Mouse (Mus musculus): ENCODE measurements around the gene Ocln. TPM values are rescaled to one million over a fixed set of nuclear protein-coding genes. Genes with fewer than 3 reads are reported as not detected.

Gene Ocln
- polyA plus RNA-seq, 1 experiment from 2014 or later = 15.1 TPM

GRCm38 (mm10) chr13:100582144-100582543 lies 29.6 kb upstream of the Ocln start:
- ATAC-seq (ENCODE audit: low read depth) = no peak
- 44% methylated on average over 6 of the region's 6 CpGs for WGBS (ENCODE audit: insufficient replicate concordance)
- Histone ChIP-seq H3K27me3 (ENCODE audit: control insufficient read depth, insufficient read depth, low read depth, low read length) (no peaks in the 10 kb centered on the region), H3K9ac (ENCODE audit: low read depth, low read length) (no peak overlapping the region), H3K9me3 (replicated peaks; ENCODE audit: control insufficient read depth, low read length) (no peaks in the 10 kb centered on the region), H3K27ac (ENCODE audit: low read length) (no peak overlapping the region), H3K4me2 (ENCODE audit: low read depth, low read length) (no peak overlapping the region), H3K36me3 (ENCODE audit: control insufficient read depth, insufficient read depth) (no peaks in the 10 kb centered on the region), H3K4me3 (ENCODE audit: low read depth, low read length) (no peak overlapping the region), H3K4me1 (ENCODE audit: control insufficient read depth, low read depth, low read length) (no peaks in the 10 kb centered on the region; the same call in 1 of the 2 replicates)

GRCm38 (mm10) chr13:100581701-100582100 lies 29.2 kb upstream of the Ocln start:
- Histone ChIP-seq H3K27me3 (ENCODE audit: control insufficient read depth, insufficient read depth, low read depth, low read length) (no peaks in the 10 kb centered on the region), H3K27ac (ENCODE audit: low read length) (no peak overlapping the region), H3K4me2 (ENCODE audit: low read depth, low read length) (no peak overlapping the region), H3K4me3 (ENCODE audit: low read depth, low read length) (no peak overlapping the region), H3K9me3 (replicated peaks; ENCODE audit: control insufficient read depth, low read length) (no peaks in the 10 kb centered on the region), H3K4me1 (ENCODE audit: control insufficient read depth, low read depth, low read length) (no peaks in the 10 kb centered on the region; the same call in 1 of the 2 replicates), H3K36me3 (ENCODE audit: control insufficient read depth, insufficient read depth) (no peaks in the 10 kb centered on the region), H3K9ac (ENCODE audit: low read depth, low read length) (no peak overlapping the region)
- 44% methylated on average over 3 of the region's 3 CpGs for WGBS (ENCODE audit: insufficient replicate concordance)
- no peak for ATAC-seq (ENCODE audit: low read depth)

- Histone ChIP-seq H3K27ac (ENCODE audit: low read length) (0 out of 2 replicates have a peak overlapping the region, but pooled peaks have one; percentile 53), H3K4me1 (ENCODE audit: control insufficient read depth, low read depth, low read length) (no peaks in the 10 kb centered on the region; the same call in 1 of the 2 replicates), H3K36me3 (ENCODE audit: control insufficient read depth, insufficient read depth) (no peaks in the 10 kb centered on the region), H3K4me3 (ENCODE audit: low read depth, low read length) (no peak overlapping the region), H3K9me3 (replicated peaks; ENCODE audit: control insufficient read depth, low read length) (no peaks in the 10 kb centered on the region), H3K27me3 (ENCODE audit: control insufficient read depth, insufficient read depth, low read depth, low read length) (no peaks in the 10 kb centered on the region), H3K9ac (ENCODE audit: low read depth, low read length) (no peak overlapping the region), H3K4me2 (ENCODE audit: low read depth, low read length) (no peak overlapping the region)
- no peak for ATAC-seq (ENCODE audit: low read depth)
Measured at GRCm38 (mm10) chr13:100579951-100580350, 27.4 kb upstream of the Ocln start.

GRCm38 (mm10) chr13:100579220-100579619 lies 26.7 kb upstream of the Ocln start:
- peak overlapping the region; percentile 53; the same call in 1 of the 2 replicates for H3K27ac ChIP-seq (ENCODE audit: low read length)
- H3K9me3 ChIP-seq (replicated peaks; ENCODE audit: control insufficient read depth, low read length) = no peaks in the 10 kb centered on the region
- no peak overlapping the region for H3K4me3 ChIP-seq (ENCODE audit: low read depth, low read length)
- WGBS (ENCODE audit: insufficient replicate concordance) = 40% methylated on average over 3 of the region's 3 CpGs
- no peaks in the 10 kb centered on the region for H3K36me3 ChIP-seq (ENCODE audit: control insufficient read depth, insufficient read depth)
- ATAC-seq (ENCODE audit: low read depth) = peak; percentile 87
- no peaks in the 10 kb centered on the region for H3K27me3 ChIP-seq (ENCODE audit: control insufficient read depth, insufficient read depth, low read depth, low read length)
- no peak overlapping the region for H3K9ac ChIP-seq (ENCODE audit: low read depth, low read length)
- no peak overlapping the region for H3K4me2 ChIP-seq (ENCODE audit: low read depth, low read length)
- no peaks in the 10 kb centered on the region; the same call in 1 of the 2 replicates for H3K4me1 ChIP-seq (ENCODE audit: control insufficient read depth, low read depth, low read length)

GRCm38 (mm10) chr13:100575950-100576349 lies 23.4 kb upstream of the Ocln start:
- Histone ChIP-seq H3K27me3 (ENCODE audit: control insufficient read depth, insufficient read depth, low read depth, low read length) (no peaks in the 10 kb centered on the region), H3K9ac (ENCODE audit: low read depth, low read length) (no peak overlapping the region), H3K27ac (ENCODE audit: low read length) (no peak overlapping the region), H3K4me2 (ENCODE audit: low read depth, low read length) (no peak overlapping the region), H3K4me1 (ENCODE audit: control insufficient read depth, low read depth, low read length) (no peaks in the 10 kb centered on the region; the same call in 1 of the 2 replicates), H3K9me3 (replicated peaks; ENCODE audit: control insufficient read depth, low read length) (no peaks in the 10 kb centered on the region), H3K36me3 (ENCODE audit: control insufficient read depth, insufficient read depth) (no peaks in the 10 kb centered on the region), H3K4me3 (ENCODE audit: low read depth, low read length) (no peak overlapping the region)
- WGBS (ENCODE audit: insufficient replicate concordance) = 11% methylated on average over 2 of the region's 2 CpGs
- peak; percentile 38; the same call in 1 of the 2 replicates for ATAC-seq (ENCODE audit: low read depth)

- Histone ChIP-seq H3K27ac (ENCODE audit: low read length) (no peak overlapping the region), H3K4me3 (ENCODE audit: low read depth, low read length) (no peak overlapping the region), H3K4me2 (ENCODE audit: low read depth, low read length) (no peak overlapping the region), H3K27me3 (ENCODE audit: control insufficient read depth, insufficient read depth, low read depth, low read length) (no peaks in the 10 kb centered on the region), H3K9me3 (replicated peaks; ENCODE audit: control insufficient read depth, low read length) (no peaks in the 10 kb centered on the region), H3K9ac (ENCODE audit: low read depth, low read length) (no peak overlapping the region), H3K4me1 (ENCODE audit: control insufficient read depth, low read depth, low read length) (no peaks in the 10 kb centered on the region), H3K36me3 (ENCODE audit: control insufficient read depth, insufficient read depth) (no peaks in the 10 kb centered on the region)
- no peak for ATAC-seq (ENCODE audit: low read depth)
- 31% methylated on average over 2 of the region's 2 CpGs for WGBS (ENCODE audit: insufficient replicate concordance)
Measured at GRCm38 (mm10) chr13:100570713-100571112, 18.2 kb upstream of the Ocln start.

- no peak overlapping the region for H3K4me2 ChIP-seq (ENCODE audit: low read depth, low read length)
- H3K9me3 ChIP-seq (replicated peaks; ENCODE audit: control insufficient read depth, low read length) = no peaks in the 10 kb centered on the region
- whole genome bisulfite sequencing (ENCODE audit: insufficient replicate concordance) = 88% methylated on average over 1 of the region's 1 CpGs
- no peak overlapping the region for H3K9ac ChIP-seq (ENCODE audit: low read depth, low read length)
- H3K27me3 ChIP-seq (ENCODE audit: control insufficient read depth, insufficient read depth, low read depth, low read length) = no peaks in the 10 kb centered on the region
- no peak overlapping the region for H3K4me3 ChIP-seq (ENCODE audit: low read depth, low read length)
- no peaks in the 10 kb centered on the region for H3K36me3 ChIP-seq (ENCODE audit: control insufficient read depth, insufficient read depth)
- H3K27ac ChIP-seq (ENCODE audit: low read length) = no peak overlapping the region
- H3K4me1 ChIP-seq (ENCODE audit: control insufficient read depth, low read depth, low read length) = no peaks in the 10 kb centered on the region
- ATAC-seq (ENCODE audit: low read depth) = no peak
Measured at GRCm38 (mm10) chr13:100568359-100568758, 15.8 kb upstream of the Ocln start.

- no peak for ATAC-seq (ENCODE audit: low read depth)
- no peak overlapping the region for H3K27ac ChIP-seq (ENCODE audit: low read length)
- 70% methylated on average over 9 of the region's 9 CpGs for WGBS (ENCODE audit: insufficient replicate concordance)
Measured at GRCm38 (mm10) chr13:100559449-100559848, 6.9 kb upstream of the Ocln start.

GRCm38 (mm10) chr13:100557011-100557410 lies 4.5 kb upstream of the Ocln start:
- Histone ChIP-seq H3K9me3 (replicated peaks; ENCODE audit: control insufficient read depth, low read length) (no peaks in the 10 kb centered on the region), H3K9ac (ENCODE audit: low read depth, low read length) (no peak overlapping the region), H3K27me3 (ENCODE audit: control insufficient read depth, insufficient read depth, low read depth, low read length) (peaks cover 20% of the 10 kb centered on the region), H3K4me3 (ENCODE audit: low read depth, low read length) (no peak overlapping the region), H3K27ac (ENCODE audit: low read length) (no peak overlapping the region), H3K36me3 (ENCODE audit: control insufficient read depth, insufficient read depth) (no peaks in the 10 kb centered on the region), H3K4me2 (ENCODE audit: low read depth, low read length) (no peak overlapping the region), H3K4me1 (ENCODE audit: control insufficient read depth, low read depth, low read length) (no peaks in the 10 kb centered on the region)
- WGBS (ENCODE audit: insufficient replicate concordance) = 52% methylated on average over 4 of the region's 4 CpGs
- no peak for ATAC-seq (ENCODE audit: low read depth)

More at GRCm38 (mm10) chr13:100559449-100559848, 6.9 kb upstream of the Ocln start:
- no peaks in the 10 kb centered on the region for H3K4me1 ChIP-seq (ENCODE audit: control insufficient read depth, low read depth, low read length)
- H3K36me3 ChIP-seq (ENCODE audit: control insufficient read depth, insufficient read depth) = no peaks in the 10 kb centered on the region
- H3K27me3 ChIP-seq (ENCODE audit: control insufficient read depth, insufficient read depth, low read depth, low read length) = no peaks in the 10 kb centered on the region
- no peak overlapping the region for H3K4me3 ChIP-seq (ENCODE audit: low read depth, low read length)
- H3K9ac ChIP-seq (ENCODE audit: low read depth, low read length) = no peak overlapping the region
- H3K9me3 ChIP-seq (replicated peaks; ENCODE audit: control insufficient read depth, low read length) = no peaks in the 10 kb centered on the region
- no peak overlapping the region for H3K4me2 ChIP-seq (ENCODE audit: low read depth, low read length)
